Mouse (Mus musculus) neural tube, embryonic 12.5 days (tissue): ENCODE results near the gene Ext2. TPM values are rescaled to one million over a fixed set of nuclear protein-coding genes. Genes with fewer than 3 reads are reported as not detected.

Experiments used
- ATAC-seq: fragments of 200-750 bp; cut with Nextera tagmentation; 2 replicates; pipeline ENCODE4 v1.8.0; 2017; ENCODE audit warnings: low read depth, mild to moderate bottlenecking, moderate TSS enrichment, moderate library complexity; ENCODE audit not compliant: low FRiP score
- H3K27ac ChIP-seq: fragments of 300-500 bp; sonication (generic); 2 replicates; pipeline ENCODE4 v1.5.1; 2016
- H3K27me3 ChIP-seq: fragments of 300-500 bp; sonication (generic); replicated peaks from 2 replicates; pipeline ENCODE4 v1.6.1; 2016; ENCODE audit warnings: mild to moderate bottlenecking
- H3K36me3 ChIP-seq: fragments of 300-500 bp; sonication (generic); 2 replicates; pipeline ENCODE4 v1.6.1; 2016; ENCODE audit warnings: mild to moderate bottlenecking
- H3K4me1 ChIP-seq: fragments of 300-500 bp; sonication (generic); 2 replicates; pipeline ENCODE4 v1.6.1; 2016
- H3K4me2 ChIP-seq: fragments of 300-500 bp; sonication (generic); replicated peaks from 2 replicates; pipeline ENCODE4 v1.6.1; 2016; ENCODE audit warnings: mild to moderate bottlenecking
- H3K4me3 ChIP-seq: fragments of 300-500 bp; sonication (generic); 2 replicates; pipeline ENCODE4 v1.5.1; 2016
- H3K9ac ChIP-seq: fragments of 300-500 bp; sonication (generic); 2 replicates; pipeline ENCODE4 v1.6.1; 2016; ENCODE audit warnings: mild to moderate bottlenecking
- H3K9me3 ChIP-seq: fragments of 300-500 bp; sonication (generic); 2 replicates; pipeline ENCODE4 v1.6.1; 2016; ENCODE audit warnings: mild to moderate bottlenecking
- WGBS: fragments of 180-500 bp; shearing (Covaris S2); methylation state at CpG from one replicate; pipeline ENCODE4 v1.1.7; 2016; 5-methylcytosine and 5-hydroxymethylcytosine counted together
- polyA plus RNA-seq: library from polyadenylated mRNA; unstranded; fragments of >200 nt; fragmentation: Nextera tagmentation; extraction: Ambion mirVana; gene quantifications from 2 replicates; pipeline ENCODE4 v1.2.1, GENCODE M21; 2016

The Ext2 gene
- polyA plus RNA-seq, 1 experiment from 2014 or later = 76.9 TPM

- no peak overlapping the region for H3K27ac ChIP-seq
- ATAC-seq = no peak
Observed at GRCm38 (mm10) chr2:93711460-93711859, 110.9 kb downstream of the Ext2 start.

GRCm38 (mm10) chr2:93709696-93710095 is 112.7 kb downstream of the Ext2 start:
- no peak overlapping the region for H3K27ac ChIP-seq
- H3K4me3 ChIP-seq = no peak overlapping the region
- H3K4me1 ChIP-seq = no peaks in the 10 kb centered on the region
- H3K4me2 ChIP-seq = no peak overlapping the region
- WGBS = 81% methylated on average over 3 of the region's 3 CpGs
- H3K9ac ChIP-seq = no peak overlapping the region
- no peak for ATAC-seq
- H3K27me3 ChIP-seq = no peaks in the 10 kb centered on the region
- no peaks in the 10 kb centered on the region for H3K9me3 ChIP-seq
- H3K36me3 ChIP-seq = no peaks in the 10 kb centered on the region

More at GRCm38 (mm10) chr2:93711460-93711859, 110.9 kb downstream of the Ext2 start:
- H3K4me3 ChIP-seq = no peak overlapping the region
- H3K4me2 ChIP-seq = no peak overlapping the region
- no peaks in the 10 kb centered on the region for H3K27me3 ChIP-seq
- H3K36me3 ChIP-seq = no peaks in the 10 kb centered on the region; the same call in 1 of the 2 replicates
- WGBS = 86% methylated on average over 3 of the region's 3 CpGs
- H3K4me1 ChIP-seq = no peaks in the 10 kb centered on the region
- no peak overlapping the region for H3K9ac ChIP-seq
- no peaks in the 10 kb centered on the region for H3K9me3 ChIP-seq

- Histone ChIP-seq H3K36me3 (no peaks in the 10 kb centered on the region), H3K4me2 (no peak overlapping the region), H3K27me3 (no peaks in the 10 kb centered on the region), H3K4me3 (no peak overlapping the region), H3K9me3 (no peaks in the 10 kb centered on the region), H3K4me1 (no peaks in the 10 kb centered on the region), H3K27ac (no peak overlapping the region), H3K9ac (no peak overlapping the region)
- ATAC-seq = no peak
- WGBS = 96% methylated on average over 6 of the region's 6 CpGs
Observed at GRCm38 (mm10) chr2:93709241-93709640, 113.1 kb downstream of the Ext2 start.

GRCm38 (mm10) chr2:93706825-93707224 is 115.5 kb downstream of the Ext2 start:
- Histone ChIP-seq H3K27me3 (no peaks in the 10 kb centered on the region), H3K9me3 (no peaks in the 10 kb centered on the region), H3K27ac (no peak overlapping the region), H3K4me3 (no peak overlapping the region), H3K4me2 (no peak overlapping the region), H3K36me3 (no peaks in the 10 kb centered on the region), H3K9ac (no peak overlapping the region), H3K4me1 (no peaks in the 10 kb centered on the region; the same call in 1 of the 2 replicates)
- WGBS = 90% methylated on average over 3 of the region's 3 CpGs
- no peak for ATAC-seq

- H3K27me3 ChIP-seq = no peaks in the 10 kb centered on the region
- H3K27ac ChIP-seq = no peak overlapping the region
- no peak for ATAC-seq
Observed at GRCm38 (mm10) chr2:93706407-93706806, 116.0 kb downstream of the Ext2 start.

GRCm38 (mm10) chr2:93704195-93704594 is 118.2 kb downstream of the Ext2 start:
- H3K4me2 ChIP-seq = no peak overlapping the region
- H3K9me3 ChIP-seq = no peaks in the 10 kb centered on the region
- peaks cover 6% of the 10 kb centered on the region; the same call in 1 of the 2 replicates for H3K36me3 ChIP-seq
- H3K4me1 ChIP-seq = no peaks in the 10 kb centered on the region; the same call in 1 of the 2 replicates
- H3K27me3 ChIP-seq = no peaks in the 10 kb centered on the region
- H3K9ac ChIP-seq = no peak overlapping the region
- WGBS = 89% methylated on average over 4 of the region's 4 CpGs
- no peak overlapping the region for H3K4me3 ChIP-seq
- H3K27ac ChIP-seq = no peak overlapping the region
- ATAC-seq = no peak

More at GRCm38 (mm10) chr2:93706407-93706806, 116.0 kb downstream of the Ext2 start:
- whole genome bisulfite sequencing = 90% methylated on average over 2 of the region's 2 CpGs
- no peaks in the 10 kb centered on the region for H3K36me3 ChIP-seq
- no peak overlapping the region for H3K4me2 ChIP-seq
- H3K4me1 ChIP-seq = no peaks in the 10 kb centered on the region; the same call in 1 of the 2 replicates
- no peaks in the 10 kb centered on the region for H3K9me3 ChIP-seq
- H3K4me3 ChIP-seq = no peak overlapping the region
- H3K9ac ChIP-seq = no peak overlapping the region

- Histone ChIP-seq H3K9ac (no peak overlapping the region), H3K27me3 (no peaks in the 10 kb centered on the region), H3K4me2 (no peak overlapping the region), H3K9me3 (no peaks in the 10 kb centered on the region), H3K4me1 (no peaks in the 10 kb centered on the region; the same call in 1 of the 2 replicates), H3K27ac (no peak overlapping the region), H3K4me3 (no peak overlapping the region), H3K36me3 (peaks cover 8% of the 10 kb centered on the region; the same call in 1 of the 2 replicates)
- 72% methylated on average over 19 of the region's 19 CpGs for WGBS
- ATAC-seq = no peak
Observed at GRCm38 (mm10) chr2:93702936-93703926, 119.1 kb downstream of the Ext2 start.

GRCm38 (mm10) chr2:93699346-93699745 is 123.0 kb downstream of the Ext2 start:
- WGBS = 80% methylated on average over 2 of the region's 2 CpGs
- H3K9ac ChIP-seq = no peak overlapping the region
- ATAC-seq = no peak
- no peak overlapping the region for H3K4me3 ChIP-seq
- H3K27ac ChIP-seq = no peak overlapping the region
- H3K4me1 ChIP-seq = peaks cover 11% of the 10 kb centered on the region
- peaks cover 12% of the 10 kb centered on the region for H3K36me3 ChIP-seq
- H3K27me3 ChIP-seq = no peaks in the 10 kb centered on the region
- no peak overlapping the region for H3K4me2 ChIP-seq
- no peaks in the 10 kb centered on the region for H3K9me3 ChIP-seq

GRCm38 (mm10) chr2:93696181-93696641 is 126.2 kb downstream of the Ext2 start:
- Histone ChIP-seq H3K4me3 (no peak overlapping the region), H3K4me1 (peaks cover 11% of the 10 kb centered on the region; the same call in 1 of the 2 replicates), H3K9me3 (no peaks in the 10 kb centered on the region), H3K27ac (no peak overlapping the region), H3K27me3 (no peaks in the 10 kb centered on the region), H3K36me3 (peaks cover 12% of the 10 kb centered on the region), H3K4me2 (no peak overlapping the region), H3K9ac (no peak overlapping the region)
- 56% methylated on average over 10 of the region's 10 CpGs for WGBS
- no peak for ATAC-seq

GRCm38 (mm10) chr2:93693101-93693500 is 129.3 kb downstream of the Ext2 start:
- no peaks in the 10 kb centered on the region for H3K9me3 ChIP-seq
- H3K4me2 ChIP-seq = no peak overlapping the region
- peaks cover 11% of the 10 kb centered on the region; the same call in 1 of the 2 replicates for H3K4me1 ChIP-seq
- no peak overlapping the region for H3K9ac ChIP-seq
- ATAC-seq = no peak
- 74% methylated on average over 4 of the region's 4 CpGs for WGBS
- no peaks in the 10 kb centered on the region for H3K27me3 ChIP-seq
- no peak overlapping the region for H3K27ac ChIP-seq
- H3K36me3 ChIP-seq = peaks cover 4% of the 10 kb centered on the region
- H3K4me3 ChIP-seq = no peak overlapping the region

GRCm38 (mm10) chr2:93690064-93690930 is 132.1 kb downstream of the Ext2 start:
- H3K4me3 ChIP-seq = no peak overlapping the region
- ATAC-seq = no peak
- H3K27ac ChIP-seq = no peak overlapping the region
- H3K36me3 ChIP-seq = no peaks in the 10 kb centered on the region; the same call in 1 of the 2 replicates
- no peaks in the 10 kb centered on the region for H3K4me1 ChIP-seq
- no peaks in the 10 kb centered on the region for H3K27me3 ChIP-seq
- H3K4me2 ChIP-seq = no peak overlapping the region
- no peaks in the 10 kb centered on the region for H3K9me3 ChIP-seq
- no peak overlapping the region for H3K9ac ChIP-seq
- WGBS = 85% methylated on average over 9 of the region's 9 CpGs

GRCm38 (mm10) chr2:93683674-93684073 is 138.7 kb downstream of the Ext2 start:
- no peak overlapping the region for H3K9ac ChIP-seq
- H3K9me3 ChIP-seq = no peaks in the 10 kb centered on the region
- WGBS = 67% methylated on average over 8 of the region's 8 CpGs
- peaks cover 4% of the 10 kb centered on the region; the same call in 1 of the 2 replicates for H3K4me1 ChIP-seq
- H3K36me3 ChIP-seq = no peaks in the 10 kb centered on the region
- ATAC-seq = no peak
- no peak overlapping the region for H3K4me2 ChIP-seq
- H3K4me3 ChIP-seq = no peak overlapping the region
- H3K27me3 ChIP-seq = no peaks in the 10 kb centered on the region
- no peak overlapping the region for H3K27ac ChIP-seq
